Mouse (Mus musculus) thymus, adult 2 months (tissue): ENCODE results near the gene Cd180.

Experiments
- CTCF ChIP-seq: fragments of 200-500 bp; IDR thresholded peaks from 2 replicates; pipeline ENCODE4 v1.5.1; 2012; ENCODE audit warnings: mild to moderate bottlenecking, control low read depth, low read length, moderate library complexity, borderline replicate concordance; ENCODE audit not compliant: control insufficient read depth, poor library complexity, insufficient read depth; ENCODE audit errors: extremely low read depth
- POLR2A ChIP-seq: fragments of 200-500 bp; IDR thresholded peaks from 2 replicates; pipeline ENCODE4 v1.6.1; 2012; ENCODE audit warnings: mild to moderate bottlenecking, low read length, control low read depth, moderate library complexity; ENCODE audit not compliant: control insufficient read depth, poor library complexity, insufficient read depth; ENCODE audit errors: extremely low read depth

DNA sequence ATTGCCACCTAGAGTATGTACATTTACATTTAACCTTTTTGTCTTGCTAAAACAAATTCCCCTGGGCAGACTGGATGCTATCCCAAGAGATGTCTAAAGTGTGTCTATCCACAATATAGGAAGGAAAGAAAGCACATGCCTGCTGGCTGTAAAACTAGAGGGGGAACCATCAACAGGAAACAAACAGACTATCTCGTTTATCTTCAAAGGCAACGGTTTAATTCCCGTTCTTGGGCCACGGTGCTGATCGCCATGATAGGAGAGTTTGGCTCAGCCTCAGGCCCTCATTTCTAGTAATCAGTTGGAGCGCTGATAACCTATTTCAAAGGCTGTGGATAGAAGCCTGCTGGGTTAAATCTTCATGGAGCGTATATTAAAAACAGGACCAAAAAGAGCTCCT is 73.8 kb downstream of the Cd180 start:
- TF ChIP-seq POLR2A = no peak
- TF ChIP-seq CTCF = no peak
